Mouse (Mus musculus) heart, embryonic 16.5 days (tissue): ENCODE results near the gene St3gal4. TPM values are rescaled to one million over a fixed set of nuclear protein-coding genes. Genes with fewer than 3 reads are reported as not detected.

Experiments used
- ATAC-seq: fragments of 200-750 bp; cut with Nextera tagmentation; replicated peaks from 2 replicates; pipeline ENCODE4 v1.8.0; 2017; ENCODE audit warnings: moderate number of reproducible peaks; ENCODE audit not compliant: insufficient read depth, low FRiP score; ENCODE audit errors: extremely low read depth
- H3K27ac ChIP-seq: fragments of 300-500 bp; sonication (generic); 2 replicates; pipeline ENCODE4 v1.5.1; 2014; ENCODE audit warnings: mild to moderate bottlenecking, low read length, control low read depth, moderate library complexity
- H3K27me3 ChIP-seq: fragments of 300-500 bp; sonication (generic); 2 replicates; pipeline ENCODE4 v1.6.1; 2014; ENCODE audit warnings: low read length, mixed read lengths; ENCODE audit not compliant: control insufficient read depth, insufficient read depth
- H3K36me3 ChIP-seq: fragments of 300-500 bp; sonication (generic); 2 replicates; pipeline ENCODE4 v1.6.1; 2014; ENCODE audit not compliant: control insufficient read depth, insufficient read depth
- H3K4me1 ChIP-seq: fragments of 300-500 bp; sonication (generic); 2 replicates; pipeline ENCODE4 v1.6.1; 2014; ENCODE audit warnings: low read length, mixed read lengths; ENCODE audit not compliant: control insufficient read depth, insufficient read depth
- H3K4me2 ChIP-seq: fragments of 300-500 bp; sonication (generic); 2 replicates; pipeline ENCODE4 v1.6.1; 2014; ENCODE audit warnings: low read depth, mild to moderate bottlenecking, control low read depth, low read length
- H3K4me3 ChIP-seq: fragments of 300-500 bp; sonication (generic); 2 replicates; pipeline ENCODE4 v1.5.1; 2014; ENCODE audit warnings: mild to moderate bottlenecking, control low read depth, low read length
- H3K9ac ChIP-seq: fragments of 300-500 bp; sonication (generic); 2 replicates; pipeline ENCODE4 v1.6.1; 2014; ENCODE audit warnings: low read length, control low read depth
- H3K9me3 ChIP-seq: fragments of 300-500 bp; sonication (generic); replicated peaks from 2 replicates; pipeline ENCODE4 v1.6.1; 2016; ENCODE audit warnings: low read length; ENCODE audit not compliant: control insufficient read depth
- WGBS: fragments of 180-500 bp; shearing (Covaris S2); extraction: QIAGEN DNeasy Blood & Tissue Kit; methylation state at CpG from one replicate; pipeline ENCODE4 v1.1.7; 2014; 5-methylcytosine and 5-hydroxymethylcytosine counted together
- polyA plus RNA-seq: library from polyadenylated mRNA; unstranded; fragments of >200 nt; fragmentation: Nextera tagmentation; extraction: Ambion mirVana; gene quantifications from 2 replicates; pipeline ENCODE4 v1.2.1, GENCODE M21; 2015

St3gal4 gene
- polyA plus RNA-seq, 1 experiment from 2014 or later, result 25.8 TPM

- Histone ChIP-seq H3K27me3 (no peaks in the 10 kb centered on the region), H3K4me2 (no peak overlapping the region), H3K36me3 (peaks cover 26% of the 10 kb centered on the region), H3K9me3 (no peaks in the 10 kb centered on the region), H3K27ac (peak overlapping the region; percentile 71), H3K4me3 (no peak overlapping the region), H3K9ac (no peak overlapping the region), H3K4me1 (peaks cover 29% of the 10 kb centered on the region)
- WGBS, result 83% methylated on average over 6 of the region's 6 CpGs
- no peak for ATAC-seq
Observed at GRCm38 (mm10) chr9:35050701-35051454, 68.2 kb downstream of the St3gal4 start.

DNA sequence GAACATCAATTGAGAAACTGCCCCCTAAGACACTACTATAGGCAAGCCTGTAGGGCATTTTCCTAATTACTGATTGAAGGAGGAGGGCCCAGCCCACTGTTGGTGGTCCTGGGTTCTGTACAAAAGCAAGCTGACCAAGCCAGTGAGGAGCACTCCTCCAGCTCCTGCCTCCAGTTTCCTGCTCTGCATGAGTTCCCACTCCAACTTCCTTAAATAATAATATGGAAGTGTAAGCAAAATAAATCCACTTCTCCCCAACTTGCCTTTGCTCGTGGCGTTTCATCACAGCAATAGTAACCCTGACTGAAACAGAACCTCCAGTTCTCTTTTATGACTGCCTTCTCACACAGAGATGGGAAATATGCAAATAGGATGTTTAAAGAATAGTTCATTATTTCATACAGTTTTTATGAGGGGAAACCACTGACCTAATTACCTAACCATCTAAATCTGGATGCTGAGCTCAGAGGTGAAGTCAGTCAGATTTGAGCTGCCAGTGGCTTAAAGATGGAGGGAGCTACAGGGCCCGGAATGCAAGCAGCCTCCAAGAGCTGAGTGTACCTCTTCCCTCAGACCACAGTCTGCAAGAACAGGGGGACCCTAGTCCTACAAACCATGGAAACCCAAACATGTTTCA, 69.1 kb downstream of the St3gal4 start:
- H3K27me3 ChIP-seq, result no peaks in the 10 kb centered on the region
- H3K9ac ChIP-seq, result no peak overlapping the region
- no peak for ATAC-seq
- no peaks in the 10 kb centered on the region for H3K9me3 ChIP-seq
- peaks cover 38% of the 10 kb centered on the region for H3K4me1 ChIP-seq
- WGBS, result 81% methylated on average over 3 of the region's 3 CpGs
- no peak overlapping the region for H3K4me2 ChIP-seq
- peaks cover 26% of the 10 kb centered on the region for H3K36me3 ChIP-seq
- no peak overlapping the region for H3K27ac ChIP-seq
- no peak overlapping the region for H3K4me3 ChIP-seq

GRCm38 (mm10) chr9:35048449-35048848, 70.6 kb downstream of the St3gal4 start:
- no peak overlapping the region for H3K4me3 ChIP-seq
- H3K4me1 ChIP-seq, result peaks cover 52% of the 10 kb centered on the region
- no peak overlapping the region for H3K4me2 ChIP-seq
- 65% methylated on average over 6 of the region's 6 CpGs for WGBS
- no peak overlapping the region for H3K27ac ChIP-seq
- ATAC-seq, result no peak
- H3K36me3 ChIP-seq, result peaks cover 18% of the 10 kb centered on the region; the same call in 1 of the 2 replicates
- no peaks in the 10 kb centered on the region for H3K27me3 ChIP-seq
- no peaks in the 10 kb centered on the region for H3K9me3 ChIP-seq
- H3K9ac ChIP-seq, result no peak overlapping the region

GRCm38 (mm10) chr9:35045756-35046155, 73.3 kb downstream of the St3gal4 start:
- Histone ChIP-seq H3K4me1 (peaks cover 49% of the 10 kb centered on the region), H3K4me3 (no peak overlapping the region), H3K27me3 (no peaks in the 10 kb centered on the region), H3K27ac (peak overlapping the region; percentile 78), H3K9me3 (no peaks in the 10 kb centered on the region), H3K4me2 (no peak overlapping the region; the same call in 1 of the 2 replicates), H3K36me3 (peaks cover 10% of the 10 kb centered on the region; the same call in 1 of the 2 replicates), H3K9ac (no peak overlapping the region)
- WGBS, result 37% methylated on average over 2 of the region's 2 CpGs
- ATAC-seq, result peak; percentile 54

- H3K27ac ChIP-seq, result peak overlapping the region; percentile 78
- peaks cover 48% of the 10 kb centered on the region for H3K4me1 ChIP-seq
- no peak overlapping the region for H3K4me3 ChIP-seq
- H3K36me3 ChIP-seq, result peaks cover 10% of the 10 kb centered on the region; the same call in 1 of the 2 replicates
- no peaks in the 10 kb centered on the region for H3K9me3 ChIP-seq
- ATAC-seq, result peak; percentile 88
- H3K4me2 ChIP-seq, result 0 out of 2 replicates have a peak overlapping the region, but pooled peaks have one; percentile 5
- 31% methylated on average over 11 of the region's 11 CpGs for WGBS
- no peaks in the 10 kb centered on the region for H3K27me3 ChIP-seq
- peak overlapping the region; percentile 16; the same call in 1 of the 2 replicates for H3K9ac ChIP-seq
Observed at GRCm38 (mm10) chr9:35045031-35045531, 74.0 kb downstream of the St3gal4 start.

- H3K4me2 ChIP-seq, result no peak overlapping the region
- H3K9me3 ChIP-seq, result no peaks in the 10 kb centered on the region
- peak overlapping the region; percentile 78 for H3K27ac ChIP-seq
- no peaks in the 10 kb centered on the region for H3K27me3 ChIP-seq
- 40% methylated on average over 15 of the region's 15 CpGs for WGBS
- peaks cover 10% of the 10 kb centered on the region; the same call in 1 of the 2 replicates for H3K36me3 ChIP-seq
- peaks cover 54% of the 10 kb centered on the region for H3K4me1 ChIP-seq
- peak overlapping the region; percentile 16; the same call in 1 of the 2 replicates for H3K9ac ChIP-seq
- no peak overlapping the region for H3K4me3 ChIP-seq
- ATAC-seq, result no peak
Observed at GRCm38 (mm10) chr9:35044458-35044857, 74.6 kb downstream of the St3gal4 start.

DNA sequence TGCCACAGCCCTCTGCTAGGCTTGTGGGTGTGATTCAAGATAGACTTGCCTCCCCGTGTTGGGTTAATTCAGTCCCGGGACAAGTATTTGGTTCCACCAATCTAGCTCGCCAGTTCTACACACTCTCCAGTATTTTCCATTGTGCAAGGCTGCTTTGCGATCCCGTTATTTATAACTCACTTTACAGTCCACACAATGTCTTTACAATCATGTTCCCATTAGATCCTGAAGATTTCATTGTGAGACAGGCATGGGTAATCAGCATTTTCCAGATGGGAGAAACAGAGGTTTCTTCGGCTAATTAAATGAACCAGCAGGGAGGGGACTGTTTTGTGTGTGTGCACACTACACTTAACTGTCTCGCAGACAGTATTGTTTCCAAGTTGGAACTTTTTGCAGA, 75.4 kb downstream of the St3gal4 start:
- no peak overlapping the region for H3K4me2 ChIP-seq
- no peak overlapping the region for H3K4me3 ChIP-seq
- H3K9ac ChIP-seq, result no peak overlapping the region
- H3K9me3 ChIP-seq, result no peaks in the 10 kb centered on the region
- H3K27ac ChIP-seq, result no peak overlapping the region
- 50% methylated on average over 7 of the region's 7 CpGs for whole genome bisulfite sequencing
- peaks cover 10% of the 10 kb centered on the region; the same call in 1 of the 2 replicates for H3K36me3 ChIP-seq
- no peak for ATAC-seq
- H3K27me3 ChIP-seq, result no peaks in the 10 kb centered on the region
- H3K4me1 ChIP-seq, result peaks cover 61% of the 10 kb centered on the region

GRCm38 (mm10) chr9:35041493-35041892, 77.6 kb downstream of the St3gal4 start:
- ATAC-seq, result no peak
- Histone ChIP-seq H3K27ac (no peak overlapping the region), H3K4me3 (no peak overlapping the region), H3K9ac (no peak overlapping the region), H3K27me3 (no peaks in the 10 kb centered on the region), H3K36me3 (no peaks in the 10 kb centered on the region), H3K4me1 (peaks cover 66% of the 10 kb centered on the region), H3K4me2 (no peak overlapping the region), H3K9me3 (peaks cover 8% of the 10 kb centered on the region)
- WGBS, result 44% methylated on average over 5 of the region's 5 CpGs

GRCm38 (mm10) chr9:35039846-35040245, 79.2 kb downstream of the St3gal4 start:
- H3K9me3 ChIP-seq, result peaks cover 8% of the 10 kb centered on the region
- H3K4me2 ChIP-seq, result no peak overlapping the region
- WGBS, result 18% methylated on average over 5 of the region's 5 CpGs
- peaks cover 49% of the 10 kb centered on the region for H3K4me1 ChIP-seq
- H3K36me3 ChIP-seq, result no peaks in the 10 kb centered on the region
- no peak for ATAC-seq
- H3K4me3 ChIP-seq, result no peak overlapping the region
- no peaks in the 10 kb centered on the region for H3K27me3 ChIP-seq
- H3K27ac ChIP-seq, result peak overlapping the region; percentile 85
- peak overlapping the region; percentile 34; the same call in 1 of the 2 replicates for H3K9ac ChIP-seq
